Mouse (Mus musculus) embryonic facial prominence, embryonic 13.5 days (tissue): ENCODE measurements around the gene Cryba4. TPM values are rescaled to one million over a fixed set of nuclear protein-coding genes. Genes with fewer than 3 reads are reported as not detected.

Experiments
- ATAC-seq: fragments of 200-750 bp; cut with Nextera tagmentation; 2 replicates; pipeline ENCODE4 v1.8.0; 2017; ENCODE audit warnings: low read depth; ENCODE audit not compliant: insufficient number of reproducible peaks, insufficient read depth, low FRiP score, low TSS enrichment
- H3K27ac ChIP-seq: fragments of 300-500 bp; sonication (generic); 2 replicates; pipeline ENCODE4 v1.5.1; 2015; ENCODE audit warnings: moderate library complexity, mild to moderate bottlenecking, inconsistent platforms
- H3K27me3 ChIP-seq: fragments of 300-500 bp; sonication (generic); 2 replicates; pipeline ENCODE4 v1.6.1; 2015; ENCODE audit warnings: mild to moderate bottlenecking, inconsistent platforms
- H3K36me3 ChIP-seq: fragments of 300-500 bp; sonication (generic); 2 replicates; pipeline ENCODE4 v1.6.1; 2015; ENCODE audit warnings: mild to moderate bottlenecking, inconsistent platforms
- H3K4me1 ChIP-seq: fragments of 300-500 bp; sonication (generic); 2 replicates; pipeline ENCODE4 v1.6.1; 2015; ENCODE audit warnings: inconsistent platforms
- H3K4me2 ChIP-seq: fragments of 300-500 bp; sonication (generic); 2 replicates; pipeline ENCODE4 v1.6.1; 2015; ENCODE audit warnings: moderate library complexity, mild to moderate bottlenecking, inconsistent platforms
- H3K4me3 ChIP-seq: fragments of 300-500 bp; sonication (generic); 2 replicates; pipeline ENCODE4 v1.5.1; 2015; ENCODE audit warnings: mild to moderate bottlenecking, inconsistent platforms
- H3K9ac ChIP-seq: fragments of 300-500 bp; sonication (generic); 2 replicates; pipeline ENCODE4 v1.6.1; 2015; ENCODE audit warnings: mild to moderate bottlenecking, inconsistent platforms
- H3K9me3 ChIP-seq: fragments of 300-500 bp; sonication (generic); 2 replicates; pipeline ENCODE4 v1.6.1; 2016; ENCODE audit warnings: inconsistent platforms
- WGBS: fragments of 180-500 bp; shearing (Covaris S2); methylation state at CpG from one replicate; pipeline ENCODE4 v1.1.7; 2015; ENCODE audit warnings: mixed read lengths; 5-methylcytosine and 5-hydroxymethylcytosine counted together
- polyA plus RNA-seq: library from polyadenylated mRNA; unstranded; fragments of >200 nt; fragmentation: Nextera tagmentation; extraction: Ambion mirVana; gene quantifications from 2 replicates; pipeline ENCODE4 v1.2.1, GENCODE M21; 2015

Gene Cryba4
- polyA plus RNA-seq, 1 experiment from 2014 or later: 1.9 TPM

GRCm38 (mm10) chr5:112284203-112284582 lies 31.9 kb upstream of the Cryba4 start:
- Histone ChIP-seq H3K9me3 (no peaks in the 10 kb centered on the region), H3K9ac (no peak overlapping the region), H3K36me3 (no peaks in the 10 kb centered on the region; the same call in 1 of the 2 replicates), H3K4me1 (peaks cover 58% of the 10 kb centered on the region), H3K27me3 (no peaks in the 10 kb centered on the region), H3K4me3 (no peak overlapping the region), H3K4me2 (no peak overlapping the region), H3K27ac (no peak overlapping the region)
- ATAC-seq: no peak
- WGBS: 73% methylated on average over 7 of the region's 7 CpGs

GRCm38 (mm10) chr5:112283543-112284202 lies 31.4 kb upstream of the Cryba4 start:
- Histone ChIP-seq H3K9ac (no peak overlapping the region), H3K27ac (no peak overlapping the region), H3K4me3 (no peak overlapping the region), H3K27me3 (no peaks in the 10 kb centered on the region), H3K9me3 (no peaks in the 10 kb centered on the region), H3K4me1 (peaks cover 61% of the 10 kb centered on the region), H3K36me3 (no peaks in the 10 kb centered on the region; the same call in 1 of the 2 replicates), H3K4me2 (no peak overlapping the region)
- ATAC-seq: no peak
- WGBS: 65% methylated on average over 10 of the region's 10 CpGs

- Histone ChIP-seq H3K4me2 (no peak overlapping the region), H3K27me3 (no peaks in the 10 kb centered on the region), H3K36me3 (no peaks in the 10 kb centered on the region; the same call in 1 of the 2 replicates), H3K4me1 (peaks cover 62% of the 10 kb centered on the region), H3K9me3 (no peaks in the 10 kb centered on the region), H3K9ac (no peak overlapping the region), H3K27ac (peak overlapping the region; percentile 34; the same call in 1 of the 2 replicates), H3K4me3 (no peak overlapping the region)
- WGBS: 69% methylated on average over 9 of the region's 9 CpGs
- no peak for ATAC-seq
Measured at GRCm38 (mm10) chr5:112282780-112283482, 30.6 kb upstream of the Cryba4 start.

GRCm38 (mm10) chr5:112282123-112282779 lies 29.9 kb upstream of the Cryba4 start:
- WGBS: 65% methylated on average over 6 of the region's 6 CpGs
- Histone ChIP-seq H3K27me3 (no peaks in the 10 kb centered on the region), H3K9me3 (no peaks in the 10 kb centered on the region), H3K36me3 (no peaks in the 10 kb centered on the region; the same call in 1 of the 2 replicates), H3K4me3 (no peak overlapping the region), H3K4me2 (no peak overlapping the region), H3K9ac (no peak overlapping the region), H3K4me1 (peaks cover 69% of the 10 kb centered on the region), H3K27ac (peak overlapping the region; percentile 34; the same call in 1 of the 2 replicates)
- ATAC-seq: no peak

- no peaks in the 10 kb centered on the region; the same call in 1 of the 2 replicates for H3K36me3 ChIP-seq
- no peaks in the 10 kb centered on the region for H3K9me3 ChIP-seq
- ATAC-seq: no peak
- H3K27me3 ChIP-seq: no peaks in the 10 kb centered on the region
- no peak overlapping the region for H3K27ac ChIP-seq
- 80% methylated on average over 4 of the region's 4 CpGs for WGBS
- peaks cover 67% of the 10 kb centered on the region for H3K4me1 ChIP-seq
- no peak overlapping the region for H3K4me3 ChIP-seq
- no peak overlapping the region for H3K4me2 ChIP-seq
- H3K9ac ChIP-seq: no peak overlapping the region
Measured at GRCm38 (mm10) chr5:112281676-112282075, 29.4 kb upstream of the Cryba4 start.

GRCm38 (mm10) chr5:112280863-112281660 lies 28.7 kb upstream of the Cryba4 start:
- Histone ChIP-seq H3K4me1 (peaks cover 62% of the 10 kb centered on the region), H3K9me3 (no peaks in the 10 kb centered on the region), H3K27ac (no peak overlapping the region), H3K27me3 (no peaks in the 10 kb centered on the region), H3K4me3 (no peak overlapping the region), H3K36me3 (no peaks in the 10 kb centered on the region; the same call in 1 of the 2 replicates), H3K4me2 (no peak overlapping the region), H3K9ac (no peak overlapping the region)
- ATAC-seq: no peak
- WGBS: 41% methylated on average over 15 of the region's 15 CpGs

DNA sequence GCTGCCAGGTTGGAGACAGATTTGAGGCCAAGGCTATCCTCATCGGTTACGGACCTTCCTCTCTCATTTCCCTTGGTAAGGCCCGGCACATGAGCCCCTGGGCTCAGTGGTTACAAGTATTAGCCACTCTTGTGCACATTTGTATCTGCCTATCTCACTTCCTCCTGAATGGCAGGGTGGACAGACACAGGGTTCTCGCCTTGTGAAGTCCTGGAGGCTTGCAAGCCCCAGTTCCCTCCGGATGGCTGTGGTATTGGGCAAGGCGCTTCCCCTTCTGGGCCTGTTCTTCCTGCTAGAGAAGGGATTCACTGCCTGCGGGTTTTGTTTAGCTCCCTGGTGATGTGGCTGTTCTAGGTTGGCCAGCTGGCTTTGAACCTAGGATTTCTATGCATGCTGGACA lies 27.8 kb upstream of the Cryba4 start:
- Histone ChIP-seq H3K4me2 (no peak overlapping the region), H3K9me3 (no peaks in the 10 kb centered on the region)

DNA sequence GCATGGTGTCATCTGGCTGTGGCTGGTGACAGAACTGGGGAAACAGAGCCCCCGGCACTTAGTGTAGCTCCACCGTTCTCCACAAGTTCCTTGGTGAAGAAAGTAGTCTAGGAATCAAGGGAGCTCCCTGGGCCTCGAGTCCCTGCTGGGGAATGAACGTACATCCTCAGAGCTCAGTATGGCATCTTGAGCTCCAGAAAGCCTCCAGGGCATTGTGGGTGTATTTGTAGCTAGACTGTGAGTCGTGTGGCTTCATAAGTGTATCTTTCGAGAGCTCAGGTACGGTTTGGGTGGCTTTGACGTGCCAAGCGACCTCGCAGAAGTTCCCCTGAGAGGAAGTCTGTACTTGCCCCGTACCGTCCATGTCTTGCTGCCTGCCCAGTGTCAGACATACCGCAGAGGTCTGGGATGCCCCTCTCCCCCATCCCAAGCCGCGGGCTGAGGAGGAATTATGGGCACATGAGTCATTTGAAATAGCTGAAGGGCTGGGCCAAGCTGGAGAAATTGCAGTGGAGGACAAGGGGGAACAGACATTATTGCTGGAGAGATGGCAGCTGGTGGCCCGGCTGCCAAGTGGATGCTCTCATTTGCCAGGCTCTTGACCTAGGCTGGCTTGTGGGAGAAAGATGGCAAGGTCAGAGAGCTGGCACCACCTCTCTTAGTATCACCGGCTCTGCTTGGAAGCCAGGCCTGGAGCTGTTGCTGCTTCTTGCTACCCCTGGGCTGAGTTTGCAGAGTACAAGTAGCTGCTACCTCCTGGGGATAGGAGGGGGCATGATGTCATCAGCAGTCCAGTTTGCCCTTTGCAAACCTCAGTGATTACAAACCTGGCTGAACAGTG lies 27.1 kb upstream of the Cryba4 start:
- no peaks in the 10 kb centered on the region for H3K9me3 ChIP-seq
- peaks cover 69% of the 10 kb centered on the region for H3K4me1 ChIP-seq
- no peak for ATAC-seq
- H3K27ac ChIP-seq: no peak overlapping the region
- H3K36me3 ChIP-seq: no peaks in the 10 kb centered on the region; the same call in 1 of the 2 replicates
- 0 out of 2 replicates have a peak overlapping the region, but pooled peaks have one; percentile 21 for H3K9ac ChIP-seq
- H3K27me3 ChIP-seq: peaks cover 2% of the 10 kb centered on the region; the same call in 1 of the 2 replicates
- 80% methylated on average over 17 of the region's 17 CpGs for WGBS
- H3K4me2 ChIP-seq: no peak overlapping the region
- H3K4me3 ChIP-seq: no peak overlapping the region

More for the DNA sequence above, 27.8 kb upstream of the Cryba4 start:
- Histone ChIP-seq H3K9ac (0 out of 2 replicates have a peak overlapping the region, but pooled peaks have one; percentile 21), H3K4me1 (peaks cover 69% of the 10 kb centered on the region), H3K27me3 (no peaks in the 10 kb centered on the region), H3K27ac (no peak overlapping the region), H3K36me3 (no peaks in the 10 kb centered on the region; the same call in 1 of the 2 replicates), H3K4me3 (no peak overlapping the region)
- 75% methylated on average over 7 of the region's 7 CpGs for WGBS
- no peak for ATAC-seq

GRCm38 (mm10) chr5:112277906-112278470 lies 25.7 kb upstream of the Cryba4 start:
- 87% methylated on average over 11 of the region's 11 CpGs for WGBS
- Histone ChIP-seq H3K4me2 (peak overlapping the region; percentile 81), H3K27me3 (peaks cover 2% of the 10 kb centered on the region; the same call in 1 of the 2 replicates), H3K9ac (peak overlapping the region; percentile 86), H3K4me3 (peak overlapping the region; percentile 73; the same call in 1 of the 2 replicates), H3K4me1 (peaks cover 66% of the 10 kb centered on the region), H3K36me3 (no peaks in the 10 kb centered on the region), H3K27ac (no peak overlapping the region), H3K9me3 (no peaks in the 10 kb centered on the region)
- no peak for ATAC-seq

DNA sequence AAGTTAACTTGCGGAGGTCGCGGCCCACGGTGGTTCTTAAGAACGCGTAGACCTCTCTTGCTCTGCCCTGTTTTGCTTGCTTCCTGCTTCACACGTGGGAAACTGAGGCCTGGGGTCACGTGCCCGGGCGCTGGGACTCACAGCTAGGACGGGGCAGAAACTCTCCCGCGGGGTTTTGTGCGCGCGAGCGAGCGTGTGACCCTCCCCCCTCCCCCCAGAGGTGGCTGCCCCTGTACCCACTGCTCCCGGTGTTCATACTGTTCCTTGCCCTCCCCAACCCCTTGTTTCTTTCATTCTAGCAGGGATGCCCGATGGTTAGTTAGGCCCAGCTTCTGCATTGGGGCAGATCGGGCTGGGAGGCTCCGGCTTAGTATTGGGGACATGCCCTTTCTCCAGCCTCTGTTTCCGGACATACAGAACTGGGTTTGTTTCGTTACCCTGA lies 24.6 kb upstream of the Cryba4 start:
- Histone ChIP-seq H3K27me3 (peaks cover 2% of the 10 kb centered on the region; the same call in 1 of the 2 replicates), H3K36me3 (no peaks in the 10 kb centered on the region), H3K9ac (peak overlapping the region; percentile 86), H3K4me2 (peak overlapping the region; percentile 81), H3K27ac (peak overlapping the region; percentile 72), H3K9me3 (no peaks in the 10 kb centered on the region), H3K4me1 (peaks cover 58% of the 10 kb centered on the region), H3K4me3 (peak overlapping the region; percentile 73)
- WGBS: under 1% methylated on average over 24 of the region's 24 CpGs
- no peak for ATAC-seq
